Mouse (Mus musculus): Measurements from ENCODE around the gene Lsp1. TPM values are rescaled to one million over a fixed set of nuclear protein-coding genes. Genes with fewer than 3 reads are reported as not detected.

Lsp1 gene
- polyA plus RNA-seq, 1 experiment = 48.0 TPM

- no peak overlapping the region for H3K27ac ChIP-seq (ENCODE audit: insufficient read depth, low read depth, low read length)
- H3K4me1 ChIP-seq (ENCODE audit: control insufficient read depth, insufficient read depth, insufficient read length, low read length) = no peaks in the 10 kb centered on the region; the same call in 1 of the 2 replicates
- no peaks in the 10 kb centered on the region for H3K27me3 ChIP-seq (ENCODE audit: control insufficient read depth, insufficient read depth, low read length)
- WGBS = 80% methylated on average over 5 of the region's 5 CpGs
- no peaks in the 10 kb centered on the region for H3K36me3 ChIP-seq (ENCODE audit: control insufficient read depth, insufficient read depth, low read length)
- TF ChIP-seq CTCF (IDR thresholded peaks at IDR 0.05; ENCODE audit: extremely low read depth, insufficient read length, insufficient replicate concordance, low read depth, low read length) (no peak), POLR2A (IDR thresholded peaks at IDR 0.05; ENCODE audit: low read depth, low read length) (no peak)
- no peak overlapping the region for H3K4me3 ChIP-seq (ENCODE audit: low read depth, low read length)
These were observed 17.1 kb upstream of the Lsp1 start for GRCm38 (mm10) chr7:142443474-142443873.

GRCm38 (mm10) chr7:142444171-142444570 is 16.4 kb upstream of the Lsp1 start:
- 91% methylated on average over 6 of the region's 6 CpGs for WGBS
- no peak overlapping the region for H3K27ac ChIP-seq (ENCODE audit: insufficient read depth, low read depth, low read length)
- no peak overlapping the region for H3K4me3 ChIP-seq (ENCODE audit: low read depth, low read length)
- H3K36me3 ChIP-seq (ENCODE audit: control insufficient read depth, insufficient read depth, low read length) = no peaks in the 10 kb centered on the region
- H3K4me1 ChIP-seq (ENCODE audit: control insufficient read depth, insufficient read depth, insufficient read length, low read length) = no peaks in the 10 kb centered on the region; the same call in 1 of the 2 replicates
- no peak for TF ChIP-seq POLR2A (IDR thresholded peaks at IDR 0.05; ENCODE audit: low read depth, low read length)
- TF ChIP-seq CTCF (IDR thresholded peaks at IDR 0.05; ENCODE audit: extremely low read depth, insufficient read length, insufficient replicate concordance, low read depth, low read length) = no peak
- H3K27me3 ChIP-seq (ENCODE audit: control insufficient read depth, insufficient read depth, low read length) = no peaks in the 10 kb centered on the region

- WGBS = 84% methylated on average over 6 of the region's 6 CpGs
- TF ChIP-seq CTCF (IDR thresholded peaks at IDR 0.05; ENCODE audit: extremely low read depth, insufficient read length, insufficient replicate concordance, low read depth, low read length) = no peak
- TF ChIP-seq POLR2A (IDR thresholded peaks at IDR 0.05; ENCODE audit: low read depth, low read length) = no peak
- Histone ChIP-seq H3K27me3 (ENCODE audit: control insufficient read depth, insufficient read depth, low read length) (no peaks in the 10 kb centered on the region), H3K4me1 (ENCODE audit: control insufficient read depth, insufficient read depth, insufficient read length, low read length) (no peaks in the 10 kb centered on the region; the same call in 1 of the 2 replicates), H3K27ac (ENCODE audit: insufficient read depth, low read depth, low read length) (no peak overlapping the region), H3K36me3 (ENCODE audit: control insufficient read depth, insufficient read depth, low read length) (no peaks in the 10 kb centered on the region), H3K4me3 (ENCODE audit: low read depth, low read length) (no peak overlapping the region)
These were observed 15.3 kb upstream of the Lsp1 start for GRCm38 (mm10) chr7:142445324-142445723.

- TF ChIP-seq POLR2A (IDR thresholded peaks at IDR 0.05; ENCODE audit: low read depth, low read length) (no peak), CTCF (IDR thresholded peaks at IDR 0.05; ENCODE audit: extremely low read depth, insufficient read length, insufficient replicate concordance, low read depth, low read length) (no peak)
- Histone ChIP-seq H3K36me3 (ENCODE audit: control insufficient read depth, insufficient read depth, low read length) (no peaks in the 10 kb centered on the region), H3K27ac (ENCODE audit: insufficient read depth, low read depth, low read length) (no peak overlapping the region), H3K4me1 (ENCODE audit: control insufficient read depth, insufficient read depth, insufficient read length, low read length) (no peaks in the 10 kb centered on the region; the same call in 1 of the 2 replicates), H3K27me3 (ENCODE audit: control insufficient read depth, insufficient read depth, low read length) (no peaks in the 10 kb centered on the region), H3K4me3 (ENCODE audit: low read depth, low read length) (no peak overlapping the region)
- WGBS = 88% methylated on average over 4 of the region's 4 CpGs
These were observed 14.3 kb upstream of the Lsp1 start for GRCm38 (mm10) chr7:142446264-142446663.

- no peaks in the 10 kb centered on the region for H3K27me3 ChIP-seq (ENCODE audit: control insufficient read depth, insufficient read depth, low read length)
- no peak overlapping the region for H3K4me3 ChIP-seq (ENCODE audit: low read depth, low read length)
- no peak overlapping the region for H3K27ac ChIP-seq (ENCODE audit: insufficient read depth, low read depth, low read length)
- WGBS = 70% methylated on average over 6 of the region's 6 CpGs
- no peaks in the 10 kb centered on the region for H3K4me1 ChIP-seq (ENCODE audit: control insufficient read depth, insufficient read depth, insufficient read length, low read length)
- no peaks in the 10 kb centered on the region for H3K36me3 ChIP-seq (ENCODE audit: control insufficient read depth, insufficient read depth, low read length)
- TF ChIP-seq POLR2A (IDR thresholded peaks at IDR 0.05; ENCODE audit: low read depth, low read length) (no peak), CTCF (IDR thresholded peaks at IDR 0.05; ENCODE audit: extremely low read depth, insufficient read length, insufficient replicate concordance, low read depth, low read length) (no peak)
These were observed 11.5 kb upstream of the Lsp1 start for GRCm38 (mm10) chr7:142449038-142449617.

GRCm38 (mm10) chr7:142454706-142455105 is 5.9 kb upstream of the Lsp1 start:
- H3K4me3 ChIP-seq (ENCODE audit: low read depth, low read length) = no peak overlapping the region
- H3K27ac ChIP-seq (ENCODE audit: insufficient read depth, low read depth, low read length) = no peak overlapping the region
- peaks cover 3% of the 10 kb centered on the region; the same call in 1 of the 2 replicates for H3K4me1 ChIP-seq (ENCODE audit: control insufficient read depth, insufficient read depth, insufficient read length, low read length)
- 73% methylated on average over 1 of the region's 1 CpGs for WGBS
- TF ChIP-seq POLR2A (IDR thresholded peaks at IDR 0.05; ENCODE audit: low read depth, low read length) (no peak), CTCF (IDR thresholded peaks at IDR 0.05; ENCODE audit: extremely low read depth, insufficient read length, insufficient replicate concordance, low read depth, low read length) (no peak)
- no peaks in the 10 kb centered on the region for H3K36me3 ChIP-seq (ENCODE audit: control insufficient read depth, insufficient read depth, low read length)
- no peaks in the 10 kb centered on the region for H3K27me3 ChIP-seq (ENCODE audit: control insufficient read depth, insufficient read depth, low read length)

- H3K36me3 ChIP-seq (ENCODE audit: control insufficient read depth, insufficient read depth, low read length) = no peaks in the 10 kb centered on the region
These were observed 5.4 kb upstream of the Lsp1 start for GRCm38 (mm10) chr7:142455251-142455650.

More at GRCm38 (mm10) chr7:142455251-142455650, 5.4 kb upstream of the Lsp1 start:
- no peaks in the 10 kb centered on the region for H3K27me3 ChIP-seq (ENCODE audit: control insufficient read depth, insufficient read depth, low read length)
- 36% methylated on average over 2 of the region's 2 CpGs for WGBS
- peaks cover 3% of the 10 kb centered on the region; the same call in 1 of the 2 replicates for H3K4me1 ChIP-seq (ENCODE audit: control insufficient read depth, insufficient read depth, insufficient read length, low read length)
- H3K27ac ChIP-seq (ENCODE audit: insufficient read depth, low read depth, low read length) = no peak overlapping the region
- TF ChIP-seq POLR2A (IDR thresholded peaks at IDR 0.05; ENCODE audit: low read depth, low read length) = no peak
- no peak for TF ChIP-seq CTCF (IDR thresholded peaks at IDR 0.05; ENCODE audit: extremely low read depth, insufficient read length, insufficient replicate concordance, low read depth, low read length)
- H3K4me3 ChIP-seq (ENCODE audit: low read depth, low read length) = no peak overlapping the region

Measured in small intestine, adult 2 months (tissue).